11 mouse cellular contexts compared by ENCODE assay signal in genomic region chr9:79830874-79831273, GRCm38 (mm10). TPM values are rescaled to one million over a fixed set of nuclear protein-coding genes. Genes with fewer than 3 reads are reported as not detected.
DNase-seq lines count a peak whose midpoint lies in the region; ATAC-seq and TF ChIP-seq lines count a peak whose summit lies in the region.
"Had no signal": no experiment of that assay in that cellular context is flagged by ENCODE, and none has a peak within 500 bp of the region (broad histone marks: within the 10 kb centered on the region; RNA-seq: fewer than 3 reads in every experiment).

No protein-coding gene starts in this region.

- H3K4me2 ChIP-seq in neural tube, embryonic 11.5 days (ENCODE audit: low read depth): peak overlapping the region; percentile 7; the same call in 1 of the 2 replicates
- H3K4me2 ChIP-seq in neural tube, embryonic 15.5 days: no peak overlapping the region
- H3K4me2 ChIP-seq in embryonic facial prominence, embryonic 15.5 days (replicated peaks): no peak overlapping the region
- no peak overlapping the region for H3K4me2 ChIP-seq in hindbrain, postnatal 0 days (ENCODE audit: low read depth, low read length)
- H3K4me2 ChIP-seq in stomach, embryonic 16.5 days (ENCODE audit: low read depth, low read length): no peak overlapping the region
- H3K4me2 ChIP-seq: limb, embryonic 13.5 days had no signal

- no peak for TF ChIP-seq CTCF in hindbrain, postnatal 0 days (IDR thresholded peaks at IDR 0.05; ENCODE audit: low read depth)

- no peak overlapping the region for H3K27ac ChIP-seq in neural tube, embryonic 11.5 days (ENCODE audit: low read depth, low read length)
- no peak overlapping the region for H3K27ac ChIP-seq in neural tube, embryonic 15.5 days (replicated peaks)
- no peak overlapping the region for H3K27ac ChIP-seq in embryonic facial prominence, embryonic 15.5 days (replicated peaks)
- H3K27ac ChIP-seq in hindbrain, postnatal 0 days: no peak overlapping the region
- H3K27ac ChIP-seq in stomach, embryonic 16.5 days (ENCODE audit: low read length): peak overlapping the region; percentile 72
- H3K27ac ChIP-seq: limb, embryonic 13.5 days had no signal

- no peaks in the 10 kb centered on the region for H3K36me3 ChIP-seq in neural tube, embryonic 11.5 days (ENCODE audit: control insufficient read depth, insufficient read depth, low read length)
- no peaks in the 10 kb centered on the region for H3K36me3 ChIP-seq in neural tube, embryonic 15.5 days
- no peaks in the 10 kb centered on the region for H3K36me3 ChIP-seq in embryonic facial prominence, embryonic 15.5 days
- H3K36me3 ChIP-seq in hindbrain, postnatal 0 days (ENCODE audit: insufficient read depth, low read length): no peaks in the 10 kb centered on the region
- no peaks in the 10 kb centered on the region for H3K36me3 ChIP-seq in stomach, embryonic 16.5 days (ENCODE audit: control insufficient read depth, insufficient read depth, low read length)
- H3K36me3 ChIP-seq: limb, embryonic 13.5 days had no signal

- ATAC-seq in neural tube, embryonic 11.5 days (ENCODE audit: insufficient read depth, low FRiP score, low TSS enrichment): peak; percentile 88
- no peak for ATAC-seq in neural tube, embryonic 15.5 days (ENCODE audit: low FRiP score)
- peak; percentile 39; the same call in 1 of the 2 replicates for ATAC-seq in embryonic facial prominence, embryonic 15.5 days (ENCODE audit: insufficient number of reproducible peaks, low FRiP score, low TSS enrichment, low read depth)
- peak; percentile 71 for ATAC-seq in hindbrain, postnatal 0 days
- no peak; the same call in 1 of the 2 replicates for ATAC-seq in stomach, embryonic 16.5 days (ENCODE audit: insufficient read depth, low FRiP score)
- no peak for ATAC-seq in erythroblast, adult 5-6 weeks (replicated peaks; ENCODE audit: low FRiP score, poor library complexity, severe bottlenecking)

- WGBS in neural tube, embryonic 11.5 days: 21% methylated on average over 4 of the region's 4 CpGs
- WGBS in neural tube, embryonic 15.5 days: 15% methylated on average over 4 of the region's 4 CpGs
- 37% methylated on average over 4 of the region's 4 CpGs for WGBS in embryonic facial prominence, embryonic 15.5 days
- 16% methylated on average over 4 of the region's 4 CpGs for WGBS in hindbrain, postnatal 0 days
- 40% methylated on average over 4 of the region's 4 CpGs for WGBS in stomach, embryonic 16.5 days

- H3K4me1 ChIP-seq in neural tube, embryonic 11.5 days (ENCODE audit: control insufficient read depth, insufficient read depth, low read length): peaks cover 6% of the 10 kb centered on the region; the same call in 1 of the 2 replicates
- H3K4me1 ChIP-seq in neural tube, embryonic 15.5 days: no peaks in the 10 kb centered on the region
- no peaks in the 10 kb centered on the region for H3K4me1 ChIP-seq in embryonic facial prominence, embryonic 15.5 days
- no peaks in the 10 kb centered on the region for H3K4me1 ChIP-seq in hindbrain, postnatal 0 days (ENCODE audit: insufficient read depth, low read length)
- H3K4me1 ChIP-seq in stomach, embryonic 16.5 days (ENCODE audit: control insufficient read depth, insufficient read depth, low read length): peaks cover 9% of the 10 kb centered on the region; the same call in 1 of the 2 replicates

- no peak overlapping the region for H3K4me3 ChIP-seq in neural tube, embryonic 11.5 days (ENCODE audit: low read depth, low read length)
- H3K4me3 ChIP-seq in neural tube, embryonic 15.5 days (replicated peaks): no peak overlapping the region
- H3K4me3 ChIP-seq in embryonic facial prominence, embryonic 15.5 days (replicated peaks): no peak overlapping the region
- H3K4me3 ChIP-seq in hindbrain, postnatal 0 days (ENCODE audit: low read length): no peak overlapping the region
- H3K4me3 ChIP-seq in stomach, embryonic 16.5 days (replicated peaks; ENCODE audit: low read length): no peak overlapping the region
- H3K4me3 ChIP-seq: limb, embryonic 13.5 days; myocyte had no signal

- H3K9me3 ChIP-seq in neural tube, embryonic 11.5 days (ENCODE audit: control insufficient read depth, low read length): no peaks in the 10 kb centered on the region
- no peaks in the 10 kb centered on the region for H3K9me3 ChIP-seq in neural tube, embryonic 15.5 days (replicated peaks)
- H3K9me3 ChIP-seq in embryonic facial prominence, embryonic 15.5 days (replicated peaks): no peaks in the 10 kb centered on the region
- H3K9me3 ChIP-seq in hindbrain, postnatal 0 days (ENCODE audit: low read length): no peaks in the 10 kb centered on the region
- no peaks in the 10 kb centered on the region for H3K9me3 ChIP-seq in stomach, embryonic 16.5 days (replicated peaks; ENCODE audit: control insufficient read depth, low read length)
- H3K9me3 ChIP-seq: limb, embryonic 13.5 days had no signal

- no peak overlapping the region for H3K9ac ChIP-seq in neural tube, embryonic 11.5 days (ENCODE audit: low read length)
- no peak overlapping the region for H3K9ac ChIP-seq in neural tube, embryonic 15.5 days (replicated peaks)
- no peak overlapping the region for H3K9ac ChIP-seq in embryonic facial prominence, embryonic 15.5 days
- no peak overlapping the region for H3K9ac ChIP-seq in hindbrain, postnatal 0 days (replicated peaks; ENCODE audit: low read length)
- no peak overlapping the region for H3K9ac ChIP-seq in stomach, embryonic 16.5 days (ENCODE audit: low read length)
- H3K9ac ChIP-seq: limb, embryonic 13.5 days had no signal

- peak; percentile 45 for DNase-seq in neural tube, embryonic 11.5 days (ENCODE audit: low spot score)
- no peak for DNase-seq in hindbrain, postnatal 0 days (ENCODE audit: low spot score)
- no peak for DNase-seq in kidney, adult 9 months
- DNase-seq in layer of hippocampus, adult 18-20 months (ENCODE audit: low spot score in 2 of 2): no peak
- DNase-seq: kidney, postnatal 25 days had no signal

- no peaks in the 10 kb centered on the region for H3K27me3 ChIP-seq in neural tube, embryonic 11.5 days (ENCODE audit: control insufficient read depth, insufficient read depth, low read length)
- no peaks in the 10 kb centered on the region for H3K27me3 ChIP-seq in neural tube, embryonic 15.5 days (replicated peaks)
- no peaks in the 10 kb centered on the region for H3K27me3 ChIP-seq in embryonic facial prominence, embryonic 15.5 days
- no peaks in the 10 kb centered on the region for H3K27me3 ChIP-seq in hindbrain, postnatal 0 days (ENCODE audit: insufficient read depth, low read length)
- H3K27me3 ChIP-seq in stomach, embryonic 16.5 days (ENCODE audit: control insufficient read depth, insufficient read depth, low read length): no peaks in the 10 kb centered on the region
- H3K27me3 ChIP-seq: limb, embryonic 13.5 days had no signal

RNA-seq across cellular contexts. Expression of gene Tmem30a, which starts 37.6 kb away (rescaled TPM):
- polyA plus RNA-seq in neural tube, embryonic 11.5 days (2014; fragmentation: Nextera tagmentation; extraction: Ambion mirVana): 85.5 and 100.0 TPM in 2 replicates
- polyA plus RNA-seq in neural tube, embryonic 15.5 days (2015; fragmentation: Nextera tagmentation; extraction: Ambion mirVana): 114 and 129 TPM in 2 replicates
- polyA plus RNA-seq in embryonic facial prominence, embryonic 15.5 days (2015; fragmentation: Nextera tagmentation; extraction: Ambion mirVana): 65.1 and 68.5 TPM in 2 replicates
- total RNA-seq in hindbrain, postnatal 0 days (2014; rRNA removed): 193 and 218 TPM in 2 replicates
- 123 TPM in 2 replicates for polyA plus RNA-seq in hindbrain, postnatal 0 days (2015; fragmentation: Nextera tagmentation; extraction: Ambion mirVana)
- 65.9 and 68.9 TPM in 2 replicates for polyA plus RNA-seq in stomach, embryonic 16.5 days (2015; fragmentation: Nextera tagmentation; extraction: Ambion mirVana)
- total RNA-seq in erythroblast, adult 5-6 weeks (2015; ENCODE audit: low replicate concordance): 32.4 and 34.6 TPM in 2 replicates
- 40.3 and 44.6 TPM in 2 replicates for total RNA-seq in erythroblast, adult 5-6 weeks (2017; ENCODE audit: low replicate concordance)
- 100 to 1,000 TPM; 242 to 243 TPM for total RNA-seq in layer of hippocampus, adult 18-20 months (2021)

Comparison
In these comparisons a context has a peak if more than half of its experiments do, and no peak if none do; other contexts are left out.
1. ATAC-seq: peak in neural tube, embryonic 11.5 days (single experiment), embryonic facial prominence, embryonic 15.5 days (single experiment) and hindbrain, postnatal 0 days (single experiment); none in neural tube, embryonic 15.5 days (single experiment), stomach, embryonic 16.5 days (single experiment) and erythroblast, adult 5-6 weeks (single experiment).